Mouse (Mus musculus): ENCODE measurements around the gene Rhoh. TPM values are rescaled to one million over a fixed set of nuclear protein-coding genes. Genes with fewer than 3 reads are reported as not detected.

Gene Rhoh
- polyA plus RNA-seq, 1 experiment from 2014 or later, result 2.2 TPM

- H3K36me3 ChIP-seq (ENCODE audit: control insufficient read depth, insufficient read depth), result no peaks in the 10 kb centered on the region
- no peaks in the 10 kb centered on the region for H3K9me3 ChIP-seq (replicated peaks; ENCODE audit: control insufficient read depth, low read length)
- ATAC-seq (ENCODE audit: low read depth), result no peak
- H3K9ac ChIP-seq (ENCODE audit: low read depth, low read length), result no peak overlapping the region
- H3K27me3 ChIP-seq (ENCODE audit: control insufficient read depth, insufficient read depth, low read depth, low read length), result no peaks in the 10 kb centered on the region
- no peak overlapping the region for H3K4me3 ChIP-seq (ENCODE audit: low read depth, low read length)
- H3K27ac ChIP-seq (ENCODE audit: low read length), result no peak overlapping the region
- H3K4me1 ChIP-seq (ENCODE audit: control insufficient read depth, low read depth, low read length), result no peaks in the 10 kb centered on the region
- no peak overlapping the region for H3K4me2 ChIP-seq (ENCODE audit: low read depth, low read length)
- WGBS (ENCODE audit: insufficient replicate concordance), result 53% methylated on average over 2 of the region's 2 CpGs
Measured at GRCm38 (mm10) chr5:65897731-65898130, 36.7 kb downstream of the Rhoh start.

DNA sequence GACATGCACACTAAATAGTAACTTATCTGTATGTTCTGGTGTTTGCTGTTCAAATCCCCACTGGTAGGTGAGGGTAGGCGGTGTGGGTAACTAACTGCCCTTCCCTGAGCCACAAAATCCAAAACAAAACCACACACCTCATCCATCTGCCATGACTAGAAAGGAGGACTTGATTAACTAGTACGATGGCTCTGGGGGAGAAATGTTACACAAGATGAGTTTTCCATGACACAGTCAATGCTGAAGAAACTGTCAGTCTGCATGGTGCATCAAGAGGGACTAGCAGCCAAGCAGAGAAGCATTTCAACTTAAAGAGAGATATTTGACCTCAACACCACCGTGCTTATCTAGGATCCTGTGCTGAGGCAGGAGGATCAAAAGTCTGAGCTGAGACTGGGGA, 37.7 kb downstream of the Rhoh start:
- no peak overlapping the region for H3K4me3 ChIP-seq (ENCODE audit: low read depth, low read length)
- no peaks in the 10 kb centered on the region for H3K27me3 ChIP-seq (ENCODE audit: control insufficient read depth, insufficient read depth, low read depth, low read length)
- no peaks in the 10 kb centered on the region for H3K4me1 ChIP-seq (ENCODE audit: control insufficient read depth, low read depth, low read length)
- 35% methylated on average over 3 of the region's 3 CpGs for WGBS (ENCODE audit: insufficient replicate concordance)
- no peaks in the 10 kb centered on the region for H3K36me3 ChIP-seq (ENCODE audit: control insufficient read depth, insufficient read depth)
- H3K4me2 ChIP-seq (ENCODE audit: low read depth, low read length), result no peak overlapping the region
- ATAC-seq (ENCODE audit: low read depth), result no peak
- H3K9ac ChIP-seq (ENCODE audit: low read depth, low read length), result no peak overlapping the region
- H3K27ac ChIP-seq (ENCODE audit: low read length), result no peak overlapping the region
- H3K9me3 ChIP-seq (replicated peaks; ENCODE audit: control insufficient read depth, low read length), result no peaks in the 10 kb centered on the region

GRCm38 (mm10) chr5:65900113-65900512, 39.1 kb downstream of the Rhoh start:
- Histone ChIP-seq H3K4me1 (ENCODE audit: control insufficient read depth, low read depth, low read length) (no peaks in the 10 kb centered on the region), H3K27me3 (ENCODE audit: control insufficient read depth, insufficient read depth, low read depth, low read length) (no peaks in the 10 kb centered on the region), H3K4me2 (ENCODE audit: low read depth, low read length) (no peak overlapping the region), H3K27ac (ENCODE audit: low read length) (no peak overlapping the region), H3K9me3 (replicated peaks; ENCODE audit: control insufficient read depth, low read length) (no peaks in the 10 kb centered on the region), H3K9ac (ENCODE audit: low read depth, low read length) (no peak overlapping the region), H3K36me3 (ENCODE audit: control insufficient read depth, insufficient read depth) (no peaks in the 10 kb centered on the region), H3K4me3 (ENCODE audit: low read depth, low read length) (no peak overlapping the region)
- no peak for ATAC-seq (ENCODE audit: low read depth)
- WGBS (ENCODE audit: insufficient replicate concordance), result 30% methylated on average over 6 of the region's 6 CpGs

DNA sequence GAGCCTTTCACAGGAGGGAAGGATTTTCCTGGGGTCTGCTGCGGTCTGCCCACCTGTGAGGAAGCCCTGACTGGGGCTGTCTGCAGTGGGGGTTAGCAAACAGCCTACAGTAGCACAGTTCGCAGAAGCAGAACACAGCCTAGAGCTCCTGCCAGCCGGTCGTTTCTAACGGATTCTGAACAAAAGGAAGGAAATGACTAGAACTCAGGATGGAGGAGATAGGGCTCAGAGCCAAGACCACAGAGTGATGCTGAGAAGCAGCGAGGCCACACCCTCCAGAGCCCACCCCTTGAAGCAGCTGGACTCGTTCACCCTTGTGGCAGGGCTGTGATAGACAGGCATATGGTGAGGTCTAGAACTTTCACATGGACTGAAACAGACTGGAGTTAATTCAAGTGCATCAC, 39.9 kb downstream of the Rhoh start:
- H3K27me3 ChIP-seq (ENCODE audit: control insufficient read depth, insufficient read depth, low read depth, low read length), result no peaks in the 10 kb centered on the region
- WGBS (ENCODE audit: insufficient replicate concordance), result 9% methylated on average over 7 of the region's 7 CpGs
- no peaks in the 10 kb centered on the region for H3K4me1 ChIP-seq (ENCODE audit: control insufficient read depth, low read depth, low read length)
- no peaks in the 10 kb centered on the region for H3K36me3 ChIP-seq (ENCODE audit: control insufficient read depth, insufficient read depth)
- no peak overlapping the region for H3K27ac ChIP-seq (ENCODE audit: low read length)
- ATAC-seq (ENCODE audit: low read depth), result peak; percentile 53
- no peaks in the 10 kb centered on the region for H3K9me3 ChIP-seq (replicated peaks; ENCODE audit: control insufficient read depth, low read length)
- H3K9ac ChIP-seq (ENCODE audit: low read depth, low read length), result no peak overlapping the region
- no peak overlapping the region for H3K4me3 ChIP-seq (ENCODE audit: low read depth, low read length)
- H3K4me2 ChIP-seq (ENCODE audit: low read depth, low read length), result no peak overlapping the region

DNA sequence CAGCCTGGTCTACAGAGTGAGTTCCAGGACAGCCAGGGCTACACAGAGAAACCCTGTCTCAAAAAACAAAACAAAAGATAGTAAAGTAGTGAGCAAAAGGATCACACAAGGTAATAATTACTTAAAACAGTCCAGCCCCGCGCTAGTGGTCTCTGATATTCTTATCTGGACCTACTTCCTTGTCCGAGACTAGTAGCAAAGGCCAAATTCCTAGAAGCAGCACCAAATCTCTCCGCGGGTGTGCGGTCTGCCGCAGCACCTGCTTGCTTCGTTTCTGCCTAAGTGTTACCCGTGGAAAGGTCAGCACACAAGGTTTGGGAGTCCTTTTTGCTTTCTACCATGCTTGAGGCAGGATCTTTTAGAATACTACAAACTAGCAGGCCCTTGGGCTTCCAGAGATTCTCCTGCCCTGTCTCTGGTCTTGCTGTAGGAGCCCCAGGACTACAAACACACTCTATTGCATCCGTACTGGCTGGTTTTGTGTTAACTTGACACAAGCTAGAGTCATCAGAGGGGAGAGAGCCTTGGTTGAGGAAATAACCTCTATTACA, 40.9 kb downstream of the Rhoh start:
- Histone ChIP-seq H3K27ac (ENCODE audit: low read length) (no peak overlapping the region), H3K9ac (ENCODE audit: low read depth, low read length) (no peak overlapping the region), H3K4me1 (ENCODE audit: control insufficient read depth, low read depth, low read length) (no peaks in the 10 kb centered on the region), H3K9me3 (replicated peaks; ENCODE audit: control insufficient read depth, low read length) (no peaks in the 10 kb centered on the region), H3K4me3 (ENCODE audit: low read depth, low read length) (no peak overlapping the region), H3K27me3 (ENCODE audit: control insufficient read depth, insufficient read depth, low read depth, low read length) (no peaks in the 10 kb centered on the region), H3K36me3 (ENCODE audit: control insufficient read depth, insufficient read depth) (no peaks in the 10 kb centered on the region), H3K4me2 (ENCODE audit: low read depth, low read length) (no peak overlapping the region)
- WGBS (ENCODE audit: insufficient replicate concordance), result 30% methylated on average over 10 of the region's 10 CpGs
- ATAC-seq (ENCODE audit: low read depth), result no peak

DNA sequence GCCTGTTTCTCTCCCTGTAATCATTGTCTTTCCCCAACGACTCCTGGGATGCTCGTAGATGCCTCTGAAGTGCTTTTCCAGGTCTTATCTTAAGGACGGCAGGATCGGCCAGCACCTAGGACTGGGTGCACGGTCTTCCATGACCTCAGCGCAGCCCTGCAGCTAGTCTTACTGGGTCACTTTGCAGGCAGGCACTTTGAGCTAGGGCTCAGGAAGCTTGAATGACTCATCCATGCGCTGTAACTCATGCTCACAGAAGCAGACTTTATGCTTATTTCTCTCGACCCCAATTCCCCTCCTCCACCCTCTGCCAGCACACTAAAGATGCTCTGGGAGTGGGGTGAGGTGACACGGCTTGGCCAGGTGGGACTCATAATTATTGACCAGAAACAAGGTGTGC, 41.8 kb downstream of the Rhoh start:
- ATAC-seq (ENCODE audit: low read depth), result no peak
- Histone ChIP-seq H3K4me3 (ENCODE audit: low read depth, low read length) (no peak overlapping the region), H3K36me3 (ENCODE audit: control insufficient read depth, insufficient read depth) (no peaks in the 10 kb centered on the region), H3K9me3 (replicated peaks; ENCODE audit: control insufficient read depth, low read length) (no peaks in the 10 kb centered on the region), H3K4me1 (ENCODE audit: control insufficient read depth, low read depth, low read length) (no peaks in the 10 kb centered on the region), H3K27ac (ENCODE audit: low read length) (no peak overlapping the region), H3K27me3 (ENCODE audit: control insufficient read depth, insufficient read depth, low read depth, low read length) (no peaks in the 10 kb centered on the region), H3K9ac (ENCODE audit: low read depth, low read length) (no peak overlapping the region), H3K4me2 (ENCODE audit: low read depth, low read length) (no peak overlapping the region)
- WGBS (ENCODE audit: insufficient replicate concordance), result 67% methylated on average over 9 of the region's 9 CpGs

DNA sequence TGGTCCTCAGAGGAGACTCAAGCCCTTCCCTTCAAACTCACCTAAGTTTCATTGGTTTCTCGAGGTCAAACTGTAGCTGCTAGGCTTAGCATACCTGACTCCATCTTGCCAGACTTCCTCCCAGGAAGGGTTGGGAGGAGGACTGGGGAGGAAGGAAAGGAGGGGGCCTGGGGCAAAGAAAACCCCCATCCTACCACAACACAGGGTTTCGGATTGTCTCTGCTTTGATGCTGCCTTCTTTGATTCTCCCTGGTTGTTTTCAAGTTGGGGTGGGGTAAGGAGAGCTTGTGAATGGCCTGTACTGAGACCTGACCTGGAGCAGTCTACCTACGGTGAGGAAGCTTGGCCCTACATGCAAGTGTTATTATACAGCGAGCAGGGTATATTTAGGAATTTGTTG, 43.5 kb downstream of the Rhoh start:
- Histone ChIP-seq H3K27me3 (ENCODE audit: control insufficient read depth, insufficient read depth, low read depth, low read length) (no peaks in the 10 kb centered on the region), H3K27ac (ENCODE audit: low read length) (no peak overlapping the region), H3K4me2 (ENCODE audit: low read depth, low read length) (no peak overlapping the region), H3K4me1 (ENCODE audit: control insufficient read depth, low read depth, low read length) (no peaks in the 10 kb centered on the region), H3K9me3 (replicated peaks; ENCODE audit: control insufficient read depth, low read length) (no peaks in the 10 kb centered on the region), H3K4me3 (ENCODE audit: low read depth, low read length) (no peak overlapping the region), H3K36me3 (ENCODE audit: control insufficient read depth, insufficient read depth) (no peaks in the 10 kb centered on the region), H3K9ac (ENCODE audit: low read depth, low read length) (no peak overlapping the region)
- ATAC-seq (ENCODE audit: low read depth), result no peak
- 76% methylated on average over 4 of the region's 4 CpGs for WGBS (ENCODE audit: insufficient replicate concordance)

GRCm38 (mm10) chr5:65908751-65909150, 47.7 kb downstream of the Rhoh start:
- no peak for ATAC-seq (ENCODE audit: low read depth)
- Histone ChIP-seq H3K9ac (ENCODE audit: low read depth, low read length) (no peak overlapping the region), H3K4me3 (ENCODE audit: low read depth, low read length) (no peak overlapping the region), H3K4me2 (ENCODE audit: low read depth, low read length) (no peak overlapping the region), H3K9me3 (replicated peaks; ENCODE audit: control insufficient read depth, low read length) (no peaks in the 10 kb centered on the region), H3K27ac (ENCODE audit: low read length) (no peak overlapping the region), H3K4me1 (ENCODE audit: control insufficient read depth, low read depth, low read length) (no peaks in the 10 kb centered on the region), H3K36me3 (ENCODE audit: control insufficient read depth, insufficient read depth) (no peaks in the 10 kb centered on the region), H3K27me3 (ENCODE audit: control insufficient read depth, insufficient read depth, low read depth, low read length) (no peaks in the 10 kb centered on the region)
- WGBS (ENCODE audit: insufficient replicate concordance), result 53% methylated on average over 2 of the region's 2 CpGs

DNA sequence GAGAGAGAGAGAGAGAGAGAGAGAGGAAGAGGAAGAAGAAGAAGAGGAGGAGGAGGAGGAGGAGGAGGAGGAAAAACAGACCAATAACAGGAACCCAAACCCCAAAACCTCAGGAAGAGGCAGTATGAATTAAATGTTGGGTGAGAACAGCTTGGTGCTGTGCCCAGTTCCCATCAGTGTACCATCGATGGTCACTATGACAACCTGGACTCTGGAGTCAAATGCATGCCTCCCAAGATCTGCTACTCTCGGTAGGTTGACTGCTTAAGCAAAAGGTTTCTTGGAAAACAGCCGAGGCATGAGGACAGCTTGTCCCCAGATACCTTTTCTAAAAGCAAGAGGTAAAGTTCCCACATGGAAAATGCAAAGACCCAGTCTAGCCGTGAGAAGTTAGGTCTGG, 48.3 kb downstream of the Rhoh start:
- Histone ChIP-seq H3K9ac (ENCODE audit: low read depth, low read length) (no peak overlapping the region), H3K36me3 (ENCODE audit: control insufficient read depth, insufficient read depth) (no peaks in the 10 kb centered on the region), H3K4me3 (ENCODE audit: low read depth, low read length) (no peak overlapping the region), H3K4me2 (ENCODE audit: low read depth, low read length) (no peak overlapping the region), H3K9me3 (replicated peaks; ENCODE audit: control insufficient read depth, low read length) (no peaks in the 10 kb centered on the region), H3K27me3 (ENCODE audit: control insufficient read depth, insufficient read depth, low read depth, low read length) (no peaks in the 10 kb centered on the region), H3K4me1 (ENCODE audit: control insufficient read depth, low read depth, low read length) (no peaks in the 10 kb centered on the region), H3K27ac (ENCODE audit: low read length) (no peak overlapping the region)
- ATAC-seq (ENCODE audit: low read depth), result no peak
- WGBS (ENCODE audit: insufficient replicate concordance), result 69% methylated on average over 4 of the region's 4 CpGs
